Mouse (Mus musculus) lung, postnatal 0 days (tissue): ENCODE measurements around the gene Ifngr2. TPM values are rescaled to one million over a fixed set of nuclear protein-coding genes. Genes with fewer than 3 reads are reported as not detected.

ENCODE experiments used
- ATAC-seq: fragments of 200-750 bp; cut with Nextera tagmentation; 2 replicates; pipeline ENCODE4 v1.8.0; 2017; ENCODE audit warnings: moderate library complexity
- DNase-seq: peaks from one replicate; pipeline ENCODE4 v3.0.0-alpha.2; 2016; ENCODE audit warnings: low spot score
- H3K27ac ChIP-seq: fragments of 300-500 bp; sonication (generic); 2 replicates; pipeline ENCODE4 v1.5.1; 2014; ENCODE audit warnings: antibody characterized with exemption, mild to moderate bottlenecking, low read length, mixed read lengths
- H3K27me3 ChIP-seq: fragments of 300-500 bp; sonication (generic); replicated peaks from 2 replicates; pipeline ENCODE4 v1.6.1; 2014; ENCODE audit warnings: low read length, mixed read lengths; ENCODE audit not compliant: insufficient read depth
- H3K36me3 ChIP-seq: fragments of 300-500 bp; sonication (generic); 2 replicates; pipeline ENCODE4 v1.6.1; 2014; ENCODE audit warnings: low read length, mixed read lengths; ENCODE audit not compliant: insufficient read depth
- H3K4me1 ChIP-seq: fragments of 300-500 bp; sonication (generic); 2 replicates; pipeline ENCODE4 v1.6.1; 2014; ENCODE audit warnings: antibody characterized with exemption, low read depth, low read length, mixed read lengths; ENCODE audit not compliant: insufficient read depth
- H3K4me2 ChIP-seq: fragments of 300-500 bp; sonication (generic); replicated peaks from 2 replicates; pipeline ENCODE4 v1.6.1; 2014; ENCODE audit warnings: low read depth, mild to moderate bottlenecking, low read length, moderate library complexity, mixed read lengths
- H3K4me3 ChIP-seq: fragments of 300-500 bp; sonication (generic); 2 replicates; pipeline ENCODE4 v1.5.1; 2014; ENCODE audit warnings: low read depth, low read length
- H3K9ac ChIP-seq: fragments of 300-500 bp; sonication (generic); replicated peaks from 2 replicates; pipeline ENCODE4 v1.6.1; 2014; ENCODE audit warnings: low read depth, mild to moderate bottlenecking
- H3K9me3 ChIP-seq: fragments of 300-500 bp; sonication (generic); 2 replicates; pipeline ENCODE4 v1.6.1; 2016; ENCODE audit warnings: low read length, mixed read lengths
- CTCF ChIP-seq: IDR thresholded peaks from 2 replicates; pipeline ENCODE4 v1.5.1; 2016; ENCODE audit warnings: antibody characterized with exemption, mild to moderate bottlenecking
- EP300 ChIP-seq: IDR thresholded peaks from 2 replicates; pipeline ENCODE4 v1.6.1; 2016; ENCODE audit warnings: antibody characterized with exemption, mild to moderate bottlenecking, control low read depth
- WGBS: fragments of 180-500 bp; shearing (Covaris S2); extraction: QIAGEN DNeasy Blood & Tissue Kit; methylation state at CpG from one replicate; pipeline ENCODE4 v1.1.7; 2014; 5-methylcytosine and 5-hydroxymethylcytosine counted together
- microRNA-seq: library from miRNA; unstranded; fragments of <30 nt; microRNA quantifications from one replicate; pipeline ENCODE4, GENCODE M21; 2016
- polyA plus RNA-seq: library from polyadenylated mRNA; unstranded; fragments of >200 nt; fragmentation: Nextera tagmentation; extraction: Ambion mirVana; gene quantifications from 2 replicates; pipeline ENCODE4 v1.2.1, GENCODE M21; 2015

Gene Ifngr2
- polyA plus RNA-seq, 1 experiment from 2014 or later = 64.4 TPM

- Histone ChIP-seq H3K9me3 (no peaks in the 10 kb centered on the region), H3K9ac (no peak overlapping the region), H3K4me1 (peaks cover 3% of the 10 kb centered on the region; the same call in 1 of the 2 replicates), H3K27me3 (no peaks in the 10 kb centered on the region), H3K4me3 (no peak overlapping the region), H3K36me3 (no peaks in the 10 kb centered on the region), H3K4me2 (no peak overlapping the region), H3K27ac (no peak overlapping the region)
- ATAC-seq (no peak), DNase-seq (peak; percentile 44)
- TF ChIP-seq CTCF = no peak
- no peak for TF ChIP-seq EP300
- 53% methylated on average over 11 of the region's 11 CpGs for WGBS
Observed at GRCm38 (mm10) chr16:91611248-91611647, 64.4 kb downstream of the Ifngr2 start.

DNA sequence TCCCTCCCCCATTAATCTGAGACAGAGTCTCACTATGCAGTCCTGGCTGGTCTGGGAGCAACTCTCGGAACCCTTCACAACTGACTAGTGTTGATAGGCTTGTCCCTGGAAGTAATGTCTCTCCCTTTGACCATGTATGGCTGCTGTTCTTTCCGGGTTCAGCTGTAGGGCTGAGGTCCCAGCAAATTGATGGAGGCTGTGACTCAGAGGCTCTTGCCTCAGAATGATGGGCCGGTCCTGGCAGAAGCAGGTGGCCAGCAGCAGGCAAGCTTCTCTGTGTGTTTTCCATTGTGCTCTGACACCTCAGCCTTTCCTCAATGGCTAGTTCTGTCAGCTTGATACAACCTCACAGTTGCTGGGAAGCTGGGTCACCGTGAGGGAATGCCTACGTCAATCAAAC lies 65.7 kb downstream of the Ifngr2 start:
- 67% methylated on average over 5 of the region's 5 CpGs for WGBS
- H3K9ac ChIP-seq = no peak overlapping the region
- H3K4me3 ChIP-seq = no peak overlapping the region
- H3K4me2 ChIP-seq = no peak overlapping the region
- no peak overlapping the region for H3K27ac ChIP-seq
- peak; percentile 28; the same call in 1 of the 2 replicates for ATAC-seq
- TF ChIP-seq CTCF = no peak
- H3K27me3 ChIP-seq = no peaks in the 10 kb centered on the region
- no peak for DNase-seq
- H3K9me3 ChIP-seq = no peaks in the 10 kb centered on the region
- H3K36me3 ChIP-seq = no peaks in the 10 kb centered on the region
- H3K4me1 ChIP-seq = peaks cover 3% of the 10 kb centered on the region; the same call in 1 of the 2 replicates

DNA sequence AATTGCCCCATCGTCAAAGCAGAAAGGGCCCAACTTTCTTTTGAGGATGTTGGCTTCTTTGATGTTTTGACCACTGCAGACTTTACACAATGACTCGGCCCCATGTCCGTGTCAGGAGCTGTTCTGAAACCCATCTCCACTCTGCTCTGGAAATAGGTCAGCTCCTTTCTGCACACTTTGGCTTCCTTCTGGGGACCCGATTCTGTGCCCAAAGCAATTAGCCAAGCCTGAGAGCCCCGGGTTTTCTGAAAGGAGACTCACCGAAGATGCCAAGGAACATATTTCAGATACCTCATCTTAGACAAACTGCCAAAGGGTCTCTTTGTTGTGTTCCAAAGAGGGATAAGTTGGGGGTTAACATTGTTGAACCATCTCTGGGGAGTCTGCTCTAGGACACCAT lies 67.7 kb downstream of the Ifngr2 start:
- Histone ChIP-seq H3K4me3 (no peak overlapping the region), H3K27me3 (no peaks in the 10 kb centered on the region), H3K9me3 (no peaks in the 10 kb centered on the region), H3K36me3 (no peaks in the 10 kb centered on the region), H3K27ac (no peak overlapping the region), H3K4me1 (peaks cover 9% of the 10 kb centered on the region; the same call in 1 of the 2 replicates), H3K4me2 (no peak overlapping the region), H3K9ac (no peak overlapping the region)
- TF ChIP-seq CTCF (no peak), EP300 (no peak)
- ATAC-seq = no peak
- DNase-seq = no peak
- 69% methylated on average over 6 of the region's 6 CpGs for WGBS

Small RNA genes lying within 50 kb of the gene (microRNA-seq; reads per million reads assigned to microRNA genes)
- not detected for gene Mir6367

Other genes with a start within 250 kb of the Ifngr2 start
- gene Ifnar2, start 174.3 kb upstream of the Ifngr2 start, polyA plus RNA-seq = 94.1 and 104 TPM in 2 replicates
- gene Gm21970, start 155.4 kb upstream of the Ifngr2 start, polyA plus RNA-seq = 0.45 TPM in 1 of 2 replicates, not detected in the other
- gene Il10rb, start 140.9 kb upstream of the Ifngr2 start, polyA plus RNA-seq = 90.5 and 106 TPM in 2 replicates
- 40.3 and 44.9 TPM in 2 replicates for gene Ifnar1, start 61.8 kb upstream of the Ifngr2 start, polyA plus RNA-seq
- 160 and 169 TPM in 2 replicates for gene Tmem50b, start 50.7 kb downstream of the Ifngr2 start, polyA plus RNA-seq
- 6.1 and 6.2 TPM in 2 replicates for gene Dnajc28, start 72.0 kb downstream of the Ifngr2 start, polyA plus RNA-seq
- 27.3 and 30.9 TPM in 2 replicates for gene Gart, start 99.9 kb downstream of the Ifngr2 start, polyA plus RNA-seq
- gene Son, start 100.4 kb downstream of the Ifngr2 start, polyA plus RNA-seq = 132 and 143 TPM in 2 replicates
- gene Donson, start 141.7 kb downstream of the Ifngr2 start, polyA plus RNA-seq = 6.0 and 8.0 TPM in 2 replicates
- 59.3 and 64.8 TPM in 2 replicates for gene Cryzl1, start 181.9 kb downstream of the Ifngr2 start, polyA plus RNA-seq
- gene Itsn1, start 182.2 kb downstream of the Ifngr2 start, polyA plus RNA-seq = 9.7 and 12.1 TPM in 2 replicates